Mouse (Mus musculus): Measurements from ENCODE around the gene Kpna3. TPM values are rescaled to one million over a fixed set of nuclear protein-coding genes. Genes with fewer than 3 reads are reported as not detected.

Gene Kpna3
- polyA plus RNA-seq (2017; shearing (Covaris generic)), result 10 to 100 TPM; 41.7 to 44.7 TPM

GRCm38 (mm10) chr14:61439661-61440559 lies at the start of gene Kpna3:
Gene Kpna3 (minus strand): TSS chr14:61439874.

GRCm38 (mm10) chr14:61360131-61360980 lies 79.3 kb downstream of the Kpna3 start, which contains the start of gene Ebpl:
Gene Ebpl (minus strand): TSS chr14:61360439.

Other genes with a start within 250 kb of the Kpna3 start
- gene Sgcg, start 181.4 kb downstream of the Kpna3 start, polyA plus RNA-seq (2017; shearing (Covaris generic)), result under 1 TPM; 0.10 to 0.11 TPM
- 1 to 10 TPM in 1 of 2 experiments, under 1 TPM in 1; 0.32 to 1.1 TPM for gene Arl11, start 130.1 kb downstream of the Kpna3 start, polyA plus RNA-seq (2017; shearing (Covaris generic))
- gene Ebpl, start 79.4 kb downstream of the Kpna3 start, polyA plus RNA-seq (2017; shearing (Covaris generic)), result 10 to 100 TPM; 14.0 to 19.1 TPM
- 10 to 100 TPM in 1 of 2 experiments, 1 to 10 TPM in 1; 6.9 to 13.9 TPM for gene Spryd7, start 117.0 kb upstream of the Kpna3 start, polyA plus RNA-seq (2017; shearing (Covaris generic))
- 1 to 10 TPM; 6.9 to 8.1 TPM for gene Trim13, start 158.4 kb upstream of the Kpna3 start, polyA plus RNA-seq (2017; shearing (Covaris generic))
- gene Kcnrg, start 167.6 kb upstream of the Kpna3 start, polyA plus RNA-seq (2017; shearing (Covaris generic)), result under 1 TPM in 1 of 2 experiments, not detected in 1; 0.56 TPM